Mouse (Mus musculus) T-helper 17 cell (primary cell): ENCODE measurements around the gene Cit.

Experiments
- in situ Hi-C, 2 experiments: fragments of 300-600 bp; cut with MboI, MseI; formaldehyde crosslinking; loops; 1 replicate in 1 of 2; 2 replicates in 1 of 2; pipeline ENCODE4 v1.15.1; 2025; ENCODE audit warnings: high pct_unique_total_duplicates in 2 of 2

The Cit gene

GRCm38 (mm10) chr5:116009091-116009851 is 164.2 kb downstream of the Cit start:
- in situ Hi-C loops: no loop called here

GRCm38 (mm10) chr5:116009884-116010627 is 165.0 kb downstream of the Cit start:
- in situ Hi-C loops: no loop called here

GRCm38 (mm10) chr5:116011700-116012099 is 166.6 kb downstream of the Cit start:
- in situ Hi-C loops: no loop called here

- in situ Hi-C loops: no loop called here
Observed at GRCm38 (mm10) chr5:116012503-116012902, 167.4 kb downstream of the Cit start.

GRCm38 (mm10) chr5:116013821-116014220 is 168.7 kb downstream of the Cit start:
- in situ Hi-C loops: no loop called here

- in situ Hi-C loops: no loop called here
Observed at GRCm38 (mm10) chr5:116014237-116014636, 169.2 kb downstream of the Cit start.

GRCm38 (mm10) chr5:116016542-116016941 is 171.5 kb downstream of the Cit start:
- in situ Hi-C loops: no loop called here

- in situ Hi-C loops: no loop called here
Observed at GRCm38 (mm10) chr5:116017391-116017790, 172.3 kb downstream of the Cit start.

- in situ Hi-C loops: no loop called here
Observed at GRCm38 (mm10) chr5:116018196-116018595, 173.1 kb downstream of the Cit start.

- in situ Hi-C loops: no loop called here
Observed at GRCm38 (mm10) chr5:116018784-116019183, 173.7 kb downstream of the Cit start.

GRCm38 (mm10) chr5:116019371-116019770 is 174.3 kb downstream of the Cit start:
- in situ Hi-C loops: no loop called here

GRCm38 (mm10) chr5:116021552-116021951 is 176.5 kb downstream of the Cit start:
- in situ Hi-C loops: no loop called here

- in situ Hi-C loops: no loop called here
Observed at GRCm38 (mm10) chr5:116022131-116022530, 177.1 kb downstream of the Cit start.

GRCm38 (mm10) chr5:116022658-116023200 is 177.7 kb downstream of the Cit start:
- in situ Hi-C loops: no loop called here

GRCm38 (mm10) chr5:116023251-116023661 is 178.2 kb downstream of the Cit start:
- in situ Hi-C loops: no loop called here

GRCm38 (mm10) chr5:116023821-116024284 is 178.8 kb downstream of the Cit start:
- in situ Hi-C loops: no loop called here

- in situ Hi-C loops: no loop called here
Observed at GRCm38 (mm10) chr5:116024327-116024739, 179.3 kb downstream of the Cit start, which contains the start of gene Prkab1. Gene Prkab1, minus strand, starts transcription at chr5:116024508.

GRCm38 (mm10) chr5:116026107-116026506 is 181.0 kb downstream of the Cit start:
- in situ Hi-C loops: no loop called here

GRCm38 (mm10) chr5:116026561-116026960 is 181.5 kb downstream of the Cit start:
- in situ Hi-C loops: no loop called here

GRCm38 (mm10) chr5:116029071-116029470 is 184.0 kb downstream of the Cit start:
- in situ Hi-C loops: no loop called here

- in situ Hi-C loops: loop anchor here (5.0 to 10.0 kb wide), 2 partner anchors 182 to 184 kb away; no protein-coding TSS in a partner anchor
Observed at GRCm38 (mm10) chr5:116030566-116031189, 185.6 kb downstream of the Cit start.

GRCm38 (mm10) chr5:116031190-116031577 is 186.1 kb downstream of the Cit start:
- in situ Hi-C loops: loop anchor here (5.0 to 10.0 kb wide), 2 partner anchors 181 to 184 kb away; no protein-coding TSS in a partner anchor
